Mouse (Mus musculus): ENCODE data around the gene Zfp189. TPM values are rescaled to one million over a fixed set of nuclear protein-coding genes. Genes with fewer than 3 reads are reported as not detected.
A peak's percentile ranks its signal among the peaks of the same experiment; 100 is the strongest.

Zfp189 gene
- polyA plus RNA-seq, 1 experiment = 0.58 TPM

- no peaks in the 10 kb centered on the region for H3K27me3 ChIP-seq (ENCODE audit: control insufficient read depth, insufficient read depth, low read length)
- TF ChIP-seq POLR2A (IDR thresholded peaks at IDR 0.05; ENCODE audit: low read depth, low read length) (no peak), CTCF (IDR thresholded peaks at IDR 0.05; ENCODE audit: extremely low read depth, insufficient read depth, insufficient read length, insufficient replicate concordance) (no peak)
- no peak overlapping the region for H3K4me3 ChIP-seq (ENCODE audit: extremely low read depth, insufficient read depth, insufficient read length)
- H3K36me3 ChIP-seq (ENCODE audit: control insufficient read depth, insufficient read depth, low read length) = peaks cover 12% of the 10 kb centered on the region
- no peak overlapping the region for H3K27ac ChIP-seq (ENCODE audit: insufficient read depth, low read length)
- 95% methylated on average over 4 of the region's 4 CpGs for WGBS
- H3K4me1 ChIP-seq (ENCODE audit: control insufficient read depth, insufficient read depth, insufficient read length) = no peaks in the 10 kb centered on the region
- no peak for DNase-seq (ENCODE audit: low read depth in 1 of 2, low spot score in 2 of 2)
Measured at GRCm38 (mm10) chr4:49512636-49513035, 8.3 kb upstream of the Zfp189 start.

- no peak for TF ChIP-seq POLR2A (IDR thresholded peaks at IDR 0.05; ENCODE audit: low read depth, low read length)
- Histone ChIP-seq H3K4me3 (ENCODE audit: extremely low read depth, insufficient read depth, insufficient read length) (no peak overlapping the region), H3K4me1 (ENCODE audit: control insufficient read depth, insufficient read depth, insufficient read length) (0 out of 2 replicates have a peak, but pooled peaks cover 3% of the 10 kb centered on the region), H3K27me3 (ENCODE audit: control insufficient read depth, insufficient read depth, low read length) (no peaks in the 10 kb centered on the region), H3K36me3 (ENCODE audit: control insufficient read depth, insufficient read depth, low read length) (peaks cover 12% of the 10 kb centered on the region), H3K27ac (ENCODE audit: insufficient read depth, low read length) (no peak overlapping the region)
- DNase-seq (ENCODE audit: low read depth in 1 of 2, low spot score in 2 of 2) = no peak
- WGBS = 96% methylated on average over 6 of the region's 6 CpGs
Measured at GRCm38 (mm10) chr4:49514441-49514840, 6.5 kb upstream of the Zfp189 start.

- H3K36me3 ChIP-seq (ENCODE audit: control insufficient read depth, insufficient read depth, low read length) = no peaks in the 10 kb centered on the region; the same call in 1 of the 2 replicates
- H3K27ac ChIP-seq (ENCODE audit: insufficient read depth, low read length) = no peak overlapping the region
- TF ChIP-seq POLR2A (IDR thresholded peaks at IDR 0.05; ENCODE audit: low read depth, low read length) (no peak), CTCF (IDR thresholded peaks at IDR 0.05; ENCODE audit: extremely low read depth, insufficient read depth, insufficient read length, insufficient replicate concordance) (no peak)
- peaks cover 6% of the 10 kb centered on the region; the same call in 1 of the 2 replicates for H3K4me1 ChIP-seq (ENCODE audit: control insufficient read depth, insufficient read depth, insufficient read length)
- WGBS = 86% methylated on average over 5 of the region's 5 CpGs
- no peaks in the 10 kb centered on the region for H3K27me3 ChIP-seq (ENCODE audit: control insufficient read depth, insufficient read depth, low read length)
- no peak overlapping the region for H3K4me3 ChIP-seq (ENCODE audit: extremely low read depth, insufficient read depth, insufficient read length)
- no peak for DNase-seq (ENCODE audit: low read depth in 1 of 2, low spot score in 2 of 2)
Measured at GRCm38 (mm10) chr4:49519476-49519875, 1.5 kb upstream of the Zfp189 start.

- WGBS = under 1% methylated on average over 17 of the region's 17 CpGs
- Histone ChIP-seq H3K36me3 (ENCODE audit: control insufficient read depth, insufficient read depth, low read length) (no peaks in the 10 kb centered on the region; the same call in 1 of the 2 replicates), H3K27ac (ENCODE audit: insufficient read depth, low read length) (no peak overlapping the region), H3K27me3 (ENCODE audit: control insufficient read depth, insufficient read depth, low read length) (no peaks in the 10 kb centered on the region), H3K4me3 (ENCODE audit: extremely low read depth, insufficient read depth, insufficient read length) (peak overlapping the region; percentile 87), H3K4me1 (ENCODE audit: control insufficient read depth, insufficient read depth, insufficient read length) (peaks cover 6% of the 10 kb centered on the region; the same call in 1 of the 2 replicates)
- no peak for TF ChIP-seq POLR2A (IDR thresholded peaks at IDR 0.05; ENCODE audit: low read depth, low read length)
- no peak for TF ChIP-seq CTCF (IDR thresholded peaks at IDR 0.05; ENCODE audit: extremely low read depth, insufficient read depth, insufficient read length, insufficient replicate concordance)
- peak in 1 of 2 experiments; percentile 25 for DNase-seq (ENCODE audit: low read depth in 1 of 2, low spot score in 2 of 2)
Measured at GRCm38 (mm10) chr4:49521346-49521745, 370 bp downstream of the Zfp189 start.

- no peak for DNase-seq (ENCODE audit: low read depth in 1 of 2, low spot score in 2 of 2)
- peaks cover 6% of the 10 kb centered on the region; the same call in 1 of the 2 replicates for H3K4me1 ChIP-seq (ENCODE audit: control insufficient read depth, insufficient read depth, insufficient read length)
- no peaks in the 10 kb centered on the region for H3K27me3 ChIP-seq (ENCODE audit: control insufficient read depth, insufficient read depth, low read length)
- TF ChIP-seq CTCF (IDR thresholded peaks at IDR 0.05; ENCODE audit: extremely low read depth, insufficient read depth, insufficient read length, insufficient replicate concordance) (no peak), POLR2A (IDR thresholded peaks at IDR 0.05; ENCODE audit: low read depth, low read length) (no peak)
- WGBS = 92% methylated on average over 9 of the region's 9 CpGs
- no peaks in the 10 kb centered on the region; the same call in 1 of the 2 replicates for H3K36me3 ChIP-seq (ENCODE audit: control insufficient read depth, insufficient read depth, low read length)
- H3K27ac ChIP-seq (ENCODE audit: insufficient read depth, low read length) = no peak overlapping the region
- no peak overlapping the region for H3K4me3 ChIP-seq (ENCODE audit: extremely low read depth, insufficient read depth, insufficient read length)
Measured at GRCm38 (mm10) chr4:49522576-49522975, 1.6 kb downstream of the Zfp189 start.

- DNase-seq (ENCODE audit: low read depth in 1 of 2, low spot score in 2 of 2) = no peak
- H3K4me3 ChIP-seq (ENCODE audit: extremely low read depth, insufficient read depth, insufficient read length) = no peak overlapping the region
- no peaks in the 10 kb centered on the region for H3K4me1 ChIP-seq (ENCODE audit: control insufficient read depth, insufficient read depth, insufficient read length)
- H3K27me3 ChIP-seq (ENCODE audit: control insufficient read depth, insufficient read depth, low read length) = no peaks in the 10 kb centered on the region
- 87% methylated on average over 3 of the region's 3 CpGs for WGBS
- no peak overlapping the region for H3K27ac ChIP-seq (ENCODE audit: insufficient read depth, low read length)
- peaks cover 2% of the 10 kb centered on the region; the same call in 1 of the 2 replicates for H3K36me3 ChIP-seq (ENCODE audit: control insufficient read depth, insufficient read depth, low read length)
- TF ChIP-seq CTCF (IDR thresholded peaks at IDR 0.05; ENCODE audit: extremely low read depth, insufficient read depth, insufficient read length, insufficient replicate concordance) = no peak
- TF ChIP-seq POLR2A (IDR thresholded peaks at IDR 0.05; ENCODE audit: low read depth, low read length) = no peak
Measured at GRCm38 (mm10) chr4:49535036-49535435, 14.1 kb downstream of the Zfp189 start.

GRCm38 (mm10) chr4:49535675-49536294 is 14.8 kb downstream of the Zfp189 start:
- Histone ChIP-seq H3K4me3 (ENCODE audit: extremely low read depth, insufficient read depth, insufficient read length) (no peak overlapping the region), H3K27ac (ENCODE audit: insufficient read depth, low read length) (no peak overlapping the region), H3K27me3 (ENCODE audit: control insufficient read depth, insufficient read depth, low read length) (no peaks in the 10 kb centered on the region), H3K36me3 (ENCODE audit: control insufficient read depth, insufficient read depth, low read length) (no peaks in the 10 kb centered on the region), H3K4me1 (ENCODE audit: control insufficient read depth, insufficient read depth, insufficient read length) (no peaks in the 10 kb centered on the region)
- no peak for DNase-seq (ENCODE audit: low read depth in 1 of 2, low spot score in 2 of 2)
- no peak for TF ChIP-seq CTCF (IDR thresholded peaks at IDR 0.05; ENCODE audit: extremely low read depth, insufficient read depth, insufficient read length, insufficient replicate concordance)
- TF ChIP-seq POLR2A (IDR thresholded peaks at IDR 0.05; ENCODE audit: low read depth, low read length) = no peak
- WGBS = 89% methylated on average over 4 of the region's 4 CpGs

Measured in spleen, adult 2 months (tissue).